Mouse (Mus musculus) testis, adult 2 months (tissue): ENCODE measurements around the gene Cdh18. TPM values are rescaled to one million over a fixed set of nuclear protein-coding genes. Genes with fewer than 3 reads are reported as not detected.

Source experiments
- H3K27ac ChIP-seq: fragments of 200-500 bp; 2 replicates; pipeline ENCODE4 v1.5.1; 2012; ENCODE audit warnings: low read depth, low read length; ENCODE audit not compliant: control insufficient read depth, insufficient read depth
- H3K27me3 ChIP-seq: fragments of 200-500 bp; 2 replicates; pipeline ENCODE4 v1.6.1; 2012; ENCODE audit warnings: mild to moderate bottlenecking, low read length, moderate library complexity; ENCODE audit not compliant: control insufficient read depth, insufficient read depth
- H3K36me3 ChIP-seq: fragments of 200-500 bp; 2 replicates; pipeline ENCODE4 v1.6.1; 2012; ENCODE audit warnings: mild to moderate bottlenecking, low read length; ENCODE audit not compliant: control insufficient read depth, insufficient read depth
- H3K4me1 ChIP-seq: fragments of 200-500 bp; 2 replicates; pipeline ENCODE4 v1.6.1; 2012; ENCODE audit warnings: low read length; ENCODE audit not compliant: control insufficient read depth, insufficient read depth
- H3K4me3 ChIP-seq: fragments of 200-500 bp; 2 replicates; pipeline ENCODE4 v1.5.1; 2012; ENCODE audit warnings: low read depth, mild to moderate bottlenecking, low read length, moderate library complexity, mixed read lengths; ENCODE audit not compliant: control insufficient read depth
- CTCF ChIP-seq: fragments of 200-500 bp; IDR thresholded peaks from 2 replicates; pipeline ENCODE4 v1.5.1; 2012; ENCODE audit warnings: low read depth, mild to moderate bottlenecking, inconsistent platforms, low read length, moderate library complexity; ENCODE audit not compliant: control insufficient read depth, insufficient read depth, insufficient replicate concordance
- POLR2A ChIP-seq: fragments of 200-500 bp; IDR thresholded peaks from 2 replicates; pipeline ENCODE4 v1.6.1; 2012; ENCODE audit warnings: low read depth, mild to moderate bottlenecking, inconsistent platforms, low read length, moderate library complexity; ENCODE audit not compliant: control insufficient read depth
- polyA plus RNA-seq: library from polyadenylated mRNA; depleted of rRNA; stranded (reverse); fragments of >200 nt; gene quantifications from 2 replicates; pipeline ENCODE4 v1.2.3, GENCODE M21; 2012

Cdh18 gene
- polyA plus RNA-seq, 1 experiment: 1.5 TPM

DNA sequence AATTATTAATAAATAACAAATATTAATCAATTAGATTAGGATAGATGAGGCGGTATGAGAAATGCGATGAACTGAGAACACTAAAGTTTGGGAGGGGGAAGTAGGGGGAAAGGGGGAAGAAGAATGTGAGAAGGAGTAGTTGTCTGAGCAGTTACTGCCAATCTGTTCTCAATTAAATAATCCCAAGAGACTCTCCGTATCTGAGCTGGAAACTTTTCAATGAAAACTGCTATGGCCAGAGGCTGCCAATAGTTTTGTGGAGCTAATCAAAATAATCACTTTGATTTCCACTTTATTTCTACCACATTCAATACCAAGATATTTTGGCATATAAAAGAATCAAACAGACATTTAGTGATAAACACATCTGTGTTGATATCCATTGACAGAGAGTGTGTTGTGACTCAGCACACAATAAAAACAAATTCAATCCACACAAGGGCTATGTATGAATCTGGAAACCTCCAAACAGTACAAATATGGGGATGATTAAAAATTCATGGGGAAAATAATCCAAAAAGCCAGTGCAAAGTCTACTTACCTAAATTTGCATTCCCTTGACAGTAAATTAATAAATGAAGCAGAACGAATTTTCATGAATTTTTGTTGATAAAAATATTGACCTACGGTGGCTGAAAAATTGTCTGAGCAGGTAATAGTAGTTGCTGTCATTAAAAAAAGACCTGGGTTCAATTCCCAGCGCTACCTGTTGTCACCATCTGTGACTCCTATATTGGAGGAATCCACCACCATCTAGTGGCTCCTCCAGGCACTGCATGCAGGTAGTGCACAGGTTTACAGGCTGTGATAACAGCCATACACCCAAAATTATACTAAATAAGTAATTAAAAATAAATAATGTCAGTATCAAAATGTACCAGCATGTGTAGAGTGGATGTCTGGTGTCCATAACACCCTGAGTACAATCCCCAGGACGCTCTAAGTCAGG, 922.0 kb downstream of the Cdh18 start:
- no peak overlapping the region for H3K27ac ChIP-seq
- TF ChIP-seq CTCF: no peak
- TF ChIP-seq POLR2A: no peak

DNA sequence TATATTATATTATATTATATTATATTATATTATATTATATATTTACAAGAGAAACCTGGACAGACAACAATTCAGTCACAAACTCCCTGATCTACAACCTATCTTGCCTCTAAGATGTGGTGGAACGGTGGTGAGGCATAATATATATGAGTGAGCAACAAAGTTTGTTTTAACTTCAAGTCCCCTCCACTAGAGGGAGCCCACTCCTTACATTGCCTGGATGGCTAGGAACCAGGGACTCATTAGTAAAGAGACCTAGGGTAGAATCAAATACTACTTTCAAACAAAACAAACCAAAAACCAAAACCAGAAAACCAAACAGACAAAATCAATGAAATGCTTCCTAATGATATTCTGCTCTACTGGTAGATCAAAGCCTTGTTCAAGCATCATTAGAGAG, 937.5 kb downstream of the Cdh18 start:
- Histone ChIP-seq H3K36me3 (no peaks in the 10 kb centered on the region), H3K4me3 (no peak overlapping the region), H3K27me3 (no peaks in the 10 kb centered on the region), H3K27ac (no peak overlapping the region), H3K4me1 (no peaks in the 10 kb centered on the region)
- TF ChIP-seq POLR2A: no peak
- no peak for TF ChIP-seq CTCF

More for the DNA sequence above, 922.0 kb downstream of the Cdh18 start:
- Histone ChIP-seq H3K4me1 (peaks cover 4% of the 10 kb centered on the region; the same call in 1 of the 2 replicates), H3K4me3 (no peak overlapping the region), H3K36me3 (no peaks in the 10 kb centered on the region), H3K27me3 (no peaks in the 10 kb centered on the region)

DNA sequence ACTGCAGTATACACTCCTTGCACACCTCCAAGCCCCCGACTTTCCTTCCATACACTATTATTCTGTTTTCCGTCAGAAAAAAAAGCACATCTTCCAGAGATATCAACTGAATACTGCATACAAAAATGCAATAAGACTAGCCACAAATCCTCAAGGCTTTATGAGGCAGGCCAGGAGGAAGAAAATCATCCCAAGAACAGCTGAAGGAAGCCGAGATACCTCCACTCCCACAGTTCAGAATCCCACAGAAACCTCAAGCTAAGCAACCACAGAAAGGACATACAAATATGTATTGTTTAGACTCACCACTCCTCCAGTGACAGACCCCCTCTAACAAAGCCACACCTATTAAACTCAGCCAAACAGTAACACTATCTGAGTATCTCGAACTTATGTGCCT, 957.7 kb downstream of the Cdh18 start:
- TF ChIP-seq POLR2A (no peak), CTCF (no peak)
- no peaks in the 10 kb centered on the region for H3K4me1 ChIP-seq
- no peaks in the 10 kb centered on the region for H3K36me3 ChIP-seq

DNA sequence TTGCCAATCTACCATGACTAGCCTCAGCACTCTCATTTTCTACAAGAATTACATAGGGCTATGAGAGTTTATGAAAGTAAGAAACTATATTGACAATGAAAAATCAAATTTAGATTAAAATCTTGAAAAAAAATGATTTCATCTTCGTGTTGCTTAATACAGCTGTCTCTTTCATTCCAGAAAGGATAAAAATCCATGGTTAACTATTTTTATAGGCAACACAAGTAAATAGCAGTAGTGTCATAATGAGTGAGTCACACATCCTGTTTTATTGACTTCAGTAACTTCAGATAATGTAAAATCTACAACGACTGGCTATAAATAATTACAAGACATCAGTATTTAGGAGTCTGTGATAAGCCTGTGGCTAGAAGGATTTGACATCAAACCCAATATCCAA, 960.9 kb downstream of the Cdh18 start:
- no peaks in the 10 kb centered on the region for H3K4me1 ChIP-seq
- H3K36me3 ChIP-seq: no peaks in the 10 kb centered on the region
- no peak overlapping the region for H3K27ac ChIP-seq
- TF ChIP-seq POLR2A: no peak
- TF ChIP-seq CTCF: no peak
- no peak overlapping the region for H3K4me3 ChIP-seq
- H3K27me3 ChIP-seq: no peaks in the 10 kb centered on the region

More for the DNA sequence above, 957.7 kb downstream of the Cdh18 start:
- no peaks in the 10 kb centered on the region for H3K27me3 ChIP-seq
- H3K4me3 ChIP-seq: no peak overlapping the region
- H3K27ac ChIP-seq: no peak overlapping the region

DNA sequence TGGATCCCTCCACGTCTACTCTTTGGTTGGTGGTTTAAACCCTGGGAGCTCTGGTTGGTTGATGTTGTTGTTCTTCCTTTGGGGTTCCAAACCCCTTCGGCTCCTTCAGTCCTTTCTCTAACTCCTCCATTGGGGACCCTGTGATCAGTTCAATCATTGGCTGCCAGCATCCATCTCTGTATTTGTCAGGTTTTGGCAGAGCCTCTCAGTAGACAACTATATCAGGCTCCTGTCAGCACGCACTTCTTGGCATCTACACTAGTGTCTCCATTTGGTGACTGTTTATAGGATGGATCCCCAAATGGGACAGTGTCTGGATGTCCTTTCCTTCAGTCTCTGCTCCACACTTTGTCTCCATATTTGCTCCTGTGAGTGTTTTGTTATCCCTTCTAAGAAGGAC, 967.0 kb downstream of the Cdh18 start:
- TF ChIP-seq POLR2A (no peak), CTCF (no peak)
- no peak overlapping the region for H3K4me3 ChIP-seq
- H3K36me3 ChIP-seq: no peaks in the 10 kb centered on the region
- no peaks in the 10 kb centered on the region for H3K4me1 ChIP-seq
- no peaks in the 10 kb centered on the region for H3K27me3 ChIP-seq
- H3K27ac ChIP-seq: no peak overlapping the region

DNA sequence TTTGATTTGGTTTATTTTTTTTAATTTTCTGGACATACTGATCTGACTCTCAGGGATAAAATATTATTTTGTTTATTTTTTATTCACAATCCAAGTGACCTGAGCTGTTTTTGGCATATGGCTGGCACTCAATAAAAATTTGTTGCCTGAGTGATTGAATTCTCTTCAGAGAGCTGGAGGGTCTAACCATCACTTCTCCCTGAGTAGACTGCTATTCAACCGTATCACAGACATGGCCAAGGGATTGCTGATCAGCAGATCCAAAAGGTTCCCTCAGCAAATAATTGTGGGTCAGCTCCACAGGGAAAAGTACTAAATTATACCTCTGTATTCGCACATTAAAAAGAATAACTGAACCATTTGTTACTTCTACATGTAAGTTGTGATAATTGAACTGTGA, 969.3 kb downstream of the Cdh18 start:
- Histone ChIP-seq H3K27ac (no peak overlapping the region), H3K27me3 (no peaks in the 10 kb centered on the region), H3K4me3 (no peak overlapping the region), H3K36me3 (no peaks in the 10 kb centered on the region), H3K4me1 (no peaks in the 10 kb centered on the region)
- TF ChIP-seq CTCF (no peak), POLR2A (no peak)
